Mouse (Mus musculus): ENCODE results near the gene Cfap97d1.

- TF ChIP-seq CTCF (IDR thresholded peaks at IDR 0.05; ENCODE audit: extremely low read depth, insufficient read length, insufficient replicate concordance, low read depth, low read length) (no peak), POLR2A (IDR thresholded peaks at IDR 0.05; ENCODE audit: low read depth, low read length) (no peak)
Measured at GRCm38 (mm10) chr11:101981850-101982249, 2.2 kb upstream of the Cfap97d1 start.

Data from small intestine, adult 2 months (tissue).